Mouse (Mus musculus): ENCODE results near the gene Prap1.

DNA sequence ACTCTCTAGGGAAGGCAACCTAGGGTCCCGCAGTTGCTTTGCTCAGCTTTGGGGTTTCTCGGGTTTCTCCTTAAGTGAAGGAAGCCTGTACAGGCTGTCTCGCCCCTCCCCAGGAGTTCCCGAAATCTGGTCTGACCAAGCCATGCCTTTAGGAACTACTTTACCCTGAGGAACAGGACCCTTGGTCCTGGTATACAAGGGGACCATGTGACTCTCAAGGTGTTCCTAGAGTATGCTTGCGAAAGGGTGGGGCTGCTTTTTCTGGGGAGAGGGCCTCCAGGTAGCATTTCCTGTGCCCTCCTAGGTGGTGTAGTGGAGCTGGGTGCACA, 32.8 kb downstream of the Prap1 start:
- TF ChIP-seq E2F4 (IDR thresholded peaks at IDR 0.05; ENCODE audit: insufficient read depth) (no peak), MYOG (IDR thresholded peaks at IDR 0.05; ENCODE audit: control insufficient read depth in 1 of 3, insufficient read depth in 1 of 3, insufficient read length in 2 of 3, low read depth in 2 of 3) (no peak), POLR2A (IDR thresholded peaks at IDR 0.05; ENCODE audit: insufficient read length, low read depth) (no peak), TCF12 (IDR thresholded peaks at IDR 0.05; ENCODE audit: insufficient read depth, poor library complexity, severe bottlenecking) (no peak), MAX (IDR thresholded peaks at IDR 0.05; ENCODE audit: low read depth) (no peak), SRF (IDR thresholded peaks at IDR 0.05; ENCODE audit: control insufficient read depth, insufficient read length, low read depth) (no peak)

Data from myocyte (in vitro differentiated cells).